ENCODE assay signal across 16 mouse cellular contexts in genomic region chr6:117952330-117952729, GRCm38 (mm10). TPM values are rescaled to one million over a fixed set of nuclear protein-coding genes. Genes with fewer than 3 reads are reported as not detected.
DNase-seq lines count a peak whose midpoint lies in the region; TF ChIP-seq lines count a peak whose summit lies in the region.
"Had no signal": no experiment of that assay in that cellular context is flagged by ENCODE, and none has a peak within 500 bp of the region (broad histone marks: within the 10 kb centered on the region; RNA-seq: fewer than 3 reads in every experiment).

No protein-coding gene starts in this region.

- H3K4me1 ChIP-seq in ES-Bruce4 (ENCODE audit: control insufficient read depth, insufficient read depth, low read length), result peaks cover 2% of the 10 kb centered on the region

- no peaks in the 10 kb centered on the region for H3K36me3 ChIP-seq in ES-Bruce4 (ENCODE audit: control insufficient read depth, insufficient read depth, low read length, poor library complexity, severe bottlenecking)
- H3K36me3 ChIP-seq: embryonic facial prominence, embryonic 12.5 days; neural tube, embryonic 13.5 days; stomach, embryonic 15.5 days had no signal

- no peak for TF ChIP-seq EP300 in ES-Bruce4 (IDR thresholded peaks at IDR 0.05; ENCODE audit: insufficient read depth, low read depth, low read length)

- peak; percentile 21 for TF ChIP-seq CTCF in left cerebral cortex, adult 2 months (IDR thresholded peaks at IDR 0.05)
- peak; percentile 77 for TF ChIP-seq CTCF in ES-Bruce4 (IDR thresholded peaks at IDR 0.05; ENCODE audit: low read depth, low read length)

- intact Hi-C loops in left cerebral cortex, adult 2 months (cut with DNase I), result no loop called here
- intact Hi-C loops in left cerebral cortex, postnatal 4 days (cut with DNase I), result no loop called here
- intact Hi-C loops in left cerebral cortex, postnatal 10 days (cut with DNase I), result no loop called here

- H3K9me3 ChIP-seq in ES-Bruce4 (replicated peaks; ENCODE audit: control insufficient read depth, insufficient read depth, low read length, poor library complexity, severe bottlenecking), result no peaks in the 10 kb centered on the region
- H3K9me3 ChIP-seq: embryonic facial prominence, embryonic 12.5 days; neural tube, embryonic 13.5 days; stomach, embryonic 15.5 days had no signal

- no peak overlapping the region for H3K4me3 ChIP-seq in left cerebral cortex, adult 2 months
- no peak overlapping the region for H3K4me3 ChIP-seq in ES-Bruce4 (ENCODE audit: low read depth, low read length)
- H3K4me3 ChIP-seq: embryonic facial prominence, embryonic 12.5 days; neural tube, embryonic 13.5 days; stomach, embryonic 15.5 days had no signal

- H3K9ac ChIP-seq in ES-Bruce4 (ENCODE audit: low read depth, poor library complexity, severe bottlenecking), result no peak overlapping the region
- H3K9ac ChIP-seq: embryonic facial prominence, embryonic 12.5 days; neural tube, embryonic 13.5 days; stomach, embryonic 15.5 days had no signal

- no peak overlapping the region for H3K27ac ChIP-seq in left cerebral cortex, adult 2 months
- H3K27ac ChIP-seq in ES-Bruce4 (ENCODE audit: insufficient read depth, low read length), result no peak overlapping the region
- H3K27ac ChIP-seq: embryonic facial prominence, embryonic 12.5 days; neural tube, embryonic 13.5 days; stomach, embryonic 15.5 days had no signal

- H3K27me3 ChIP-seq in ES-Bruce4 (ENCODE audit: control insufficient read depth, insufficient read depth, low read length, poor library complexity, severe bottlenecking), result no peaks in the 10 kb centered on the region
- H3K27me3 ChIP-seq: embryonic facial prominence, embryonic 12.5 days; neural tube, embryonic 13.5 days; stomach, embryonic 15.5 days had no signal

- DNase-seq in left cerebral cortex, adult 2 months (ENCODE audit: extremely low spot score in 1 of 2, low spot score in 2 of 2), result no peak
- no peak for DNase-seq in left cerebral cortex, postnatal 4 days
- peak; percentile 48 for DNase-seq in A20 (ENCODE audit: low read depth, low spot score)
- peak; percentile 51 for DNase-seq in induced T-regulatory cell, adult 2 months (ENCODE audit: low read depth)
- DNase-seq in right cerebral cortex, adult 2 months (ENCODE audit: low spot score in 2 of 2), result no peak
- no peak for DNase-seq in left cerebral cortex, postnatal 10 days (ENCODE audit: extremely low spot score in 1 of 2, low spot score in 2 of 2)
- DNase-seq: adrenal gland, postnatal 36 days; cerebellum, adult 8-10 months; kidney, postnatal 4 days; lung, adult 18-20 months; midbrain, embryonic 14.5 days had no signal

- no peak for TF ChIP-seq POLR2A in ES-Bruce4 (IDR thresholded peaks at IDR 0.05; ENCODE audit: insufficient read depth, low read length)

RNA-seq across cellular contexts. Expression of gene Fxyd4, which starts 14.8 kb away (rescaled TPM):
- total RNA-seq in left cerebral cortex, adult 2 months (2021), result not detected
- not detected for total RNA-seq in left cerebral cortex, postnatal 4 days (2021)
- not detected in 2 replicates for polyA plus RNA-seq in ES-Bruce4 (2011; ENCODE audit: insufficient read depth, insufficient read length, low read depth, missing spikeins)
- total RNA-seq in left cerebral cortex, postnatal 10 days (2021), result not detected
- total RNA-seq: adrenal gland, postnatal 36 days; left cerebral cortex, adult 8-10 months had no signal

RNA-seq across cellular contexts. Expression of gene Hnrnpf, which starts 52.2 kb away (rescaled TPM):
- 100 to 1,000 TPM; 111 to 116 TPM for total RNA-seq in left cerebral cortex, adult 2 months (2021)
- 100 to 1,000 TPM; 201 to 220 TPM for total RNA-seq in left cerebral cortex, postnatal 4 days (2021)
- 1,007 and 1,035 TPM in 2 replicates for polyA plus RNA-seq in ES-Bruce4 (2011; ENCODE audit: insufficient read depth, insufficient read length, low read depth, missing spikeins)
- total RNA-seq in left cerebral cortex, postnatal 10 days (2021), result 100 to 1,000 TPM; 144 to 146 TPM

RNA-seq across cellular contexts. Expression of gene Rasgef1a, which starts 58.9 kb away (rescaled TPM):
- 100 to 1,000 TPM; 208 to 213 TPM for total RNA-seq in left cerebral cortex, adult 2 months (2021)
- total RNA-seq in left cerebral cortex, postnatal 4 days (2021), result 10 to 100 TPM; 31.7 to 35.2 TPM
- polyA plus RNA-seq in ES-Bruce4 (2011; ENCODE audit: insufficient read depth, insufficient read length, low read depth, missing spikeins), result 0.67 and 0.91 TPM in 2 replicates
- total RNA-seq in left cerebral cortex, postnatal 10 days (2021), result 10 to 100 TPM; 79.8 to 88.2 TPM

Comparison
In these comparisons a context has a peak if more than half of its experiments do, and no peak if none do; other contexts are left out.
1. DNase-seq: peak in A20 (single experiment) and induced T-regulatory cell, adult 2 months (single experiment); none in left cerebral cortex, adult 2 months (0 of 2), left cerebral cortex, postnatal 4 days (single experiment), right cerebral cortex, adult 2 months (0 of 2) and left cerebral cortex, postnatal 10 days (0 of 2).